Mouse (Mus musculus) ovary, adult 18-20 months (tissue): ENCODE data around the gene Bbs9.

Experiments used
- DNase-seq: peaks from one replicate; pipeline ENCODE4 v3.0.0; 2022; ENCODE audit warnings: low spot score, mixed read lengths

The Bbs9 gene

DNA sequence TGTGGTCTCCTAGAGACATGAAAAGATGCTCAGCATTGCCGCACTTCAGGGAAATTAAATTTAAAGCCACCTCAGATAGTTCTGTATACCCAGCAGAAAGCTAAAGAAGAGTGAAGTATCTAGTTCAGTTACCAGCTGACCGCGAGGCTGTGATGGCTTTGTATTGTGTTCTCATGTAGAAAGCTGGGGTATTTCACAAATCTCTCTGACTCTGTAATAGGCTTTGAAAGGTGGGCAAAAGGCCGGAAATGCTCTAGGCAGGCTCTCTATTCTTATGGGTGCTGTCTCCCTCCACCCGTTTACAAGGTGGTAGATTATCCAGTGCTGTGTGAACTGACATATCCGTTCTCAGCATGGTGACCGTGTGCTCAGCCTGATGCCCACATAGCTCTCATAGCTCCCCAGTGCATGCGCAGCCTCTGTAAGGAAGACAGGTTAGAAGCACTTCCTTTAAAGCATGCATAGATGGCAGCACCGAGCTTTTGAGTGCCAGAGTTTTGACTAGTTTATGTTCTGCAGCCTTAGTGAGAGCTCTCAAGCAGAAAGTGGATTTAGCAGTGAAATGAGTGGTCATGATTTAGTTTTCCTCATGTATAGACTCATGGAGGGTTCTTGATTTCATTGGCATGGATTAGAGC is 57.4 kb downstream of the Bbs9 start:
- no peak for DNase-seq

DNA sequence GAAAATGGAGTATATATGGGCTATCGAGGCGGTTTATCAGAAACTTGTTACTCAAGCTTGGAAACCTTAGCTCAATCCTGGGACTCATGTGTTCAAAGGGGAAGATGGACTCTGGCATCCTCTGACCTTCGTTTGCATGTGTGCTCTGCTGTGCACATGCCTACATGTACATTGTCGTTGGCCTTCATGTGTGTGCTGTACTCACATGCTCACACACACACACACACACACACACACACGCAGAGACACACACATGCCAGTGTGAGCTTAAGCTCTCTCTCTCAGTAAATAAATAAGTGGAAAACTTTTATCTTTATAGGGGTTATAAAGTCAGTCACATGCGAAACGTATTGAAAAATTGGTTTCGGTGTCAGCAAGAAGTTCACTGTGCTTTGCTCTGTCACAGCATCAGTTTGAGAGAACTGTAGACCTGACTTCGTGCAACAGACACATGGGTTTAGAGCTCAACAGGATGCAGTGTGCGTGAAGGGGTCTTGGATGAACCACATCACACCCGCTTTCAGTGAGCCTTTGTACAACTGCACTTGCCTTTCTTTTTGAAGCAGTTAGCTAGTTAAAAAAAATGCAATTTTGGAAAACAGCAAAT is 62.4 kb downstream of the Bbs9 start:
- DNase-seq = no peak

DNA sequence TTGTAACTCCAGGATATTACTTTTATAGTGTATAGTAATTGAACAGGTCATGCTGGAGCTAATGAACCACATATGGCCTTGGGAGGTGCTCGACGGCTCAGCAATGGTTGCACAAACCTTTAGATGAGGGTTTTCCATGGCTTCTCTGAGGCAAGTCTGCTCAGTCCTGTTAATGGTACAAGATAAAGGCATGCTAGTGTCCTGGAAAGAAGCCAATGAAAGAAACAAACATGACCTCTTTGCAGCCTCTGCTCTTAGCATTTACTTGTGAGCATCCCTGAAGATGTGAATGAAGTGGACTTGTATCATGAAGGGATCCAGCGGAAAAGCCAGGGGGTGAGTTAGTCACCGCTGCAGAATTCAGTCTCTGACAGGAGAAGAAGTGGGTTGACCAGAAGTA is 64.0 kb downstream of the Bbs9 start:
- no peak for DNase-seq

DNA sequence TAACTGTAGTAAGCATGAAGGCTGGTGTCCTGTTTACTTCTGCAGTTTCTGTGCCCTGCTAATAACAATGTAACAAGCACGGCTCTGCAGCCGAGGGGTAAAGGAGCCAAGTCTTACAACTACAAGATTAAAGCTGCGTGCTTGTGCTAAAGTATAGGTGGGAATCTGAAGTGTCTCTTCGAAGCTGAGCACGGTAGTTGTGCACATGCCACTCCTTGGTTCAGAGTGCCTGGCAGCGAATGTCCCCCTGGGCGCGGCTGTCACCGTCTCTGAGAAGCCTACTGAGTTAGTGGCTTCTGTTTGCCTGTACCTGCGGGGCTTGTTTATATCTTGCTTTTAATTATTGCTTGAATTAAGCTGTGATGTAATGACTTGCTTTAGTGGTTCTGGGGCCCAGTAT is 65.6 kb downstream of the Bbs9 start:
- DNase-seq = no peak

DNA sequence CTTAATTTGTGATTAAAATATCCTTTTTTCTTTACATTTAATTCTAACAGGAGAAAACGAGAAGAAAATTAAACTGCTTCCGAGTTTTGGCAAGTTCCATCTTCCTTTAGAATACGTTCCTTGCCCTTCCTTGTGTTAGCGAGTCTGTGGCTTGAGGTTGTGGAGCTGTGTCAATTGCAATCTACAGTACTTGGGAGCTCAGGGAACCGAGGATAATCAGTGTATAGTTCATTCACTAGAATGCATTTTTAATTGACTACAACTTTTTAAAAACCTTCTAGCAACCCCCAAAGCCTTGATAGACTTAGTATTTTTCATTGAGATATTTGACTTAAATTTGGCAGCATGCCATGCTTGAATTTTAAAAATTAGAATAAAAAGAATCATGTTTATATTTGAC is 68.0 kb downstream of the Bbs9 start:
- no peak for DNase-seq

DNA sequence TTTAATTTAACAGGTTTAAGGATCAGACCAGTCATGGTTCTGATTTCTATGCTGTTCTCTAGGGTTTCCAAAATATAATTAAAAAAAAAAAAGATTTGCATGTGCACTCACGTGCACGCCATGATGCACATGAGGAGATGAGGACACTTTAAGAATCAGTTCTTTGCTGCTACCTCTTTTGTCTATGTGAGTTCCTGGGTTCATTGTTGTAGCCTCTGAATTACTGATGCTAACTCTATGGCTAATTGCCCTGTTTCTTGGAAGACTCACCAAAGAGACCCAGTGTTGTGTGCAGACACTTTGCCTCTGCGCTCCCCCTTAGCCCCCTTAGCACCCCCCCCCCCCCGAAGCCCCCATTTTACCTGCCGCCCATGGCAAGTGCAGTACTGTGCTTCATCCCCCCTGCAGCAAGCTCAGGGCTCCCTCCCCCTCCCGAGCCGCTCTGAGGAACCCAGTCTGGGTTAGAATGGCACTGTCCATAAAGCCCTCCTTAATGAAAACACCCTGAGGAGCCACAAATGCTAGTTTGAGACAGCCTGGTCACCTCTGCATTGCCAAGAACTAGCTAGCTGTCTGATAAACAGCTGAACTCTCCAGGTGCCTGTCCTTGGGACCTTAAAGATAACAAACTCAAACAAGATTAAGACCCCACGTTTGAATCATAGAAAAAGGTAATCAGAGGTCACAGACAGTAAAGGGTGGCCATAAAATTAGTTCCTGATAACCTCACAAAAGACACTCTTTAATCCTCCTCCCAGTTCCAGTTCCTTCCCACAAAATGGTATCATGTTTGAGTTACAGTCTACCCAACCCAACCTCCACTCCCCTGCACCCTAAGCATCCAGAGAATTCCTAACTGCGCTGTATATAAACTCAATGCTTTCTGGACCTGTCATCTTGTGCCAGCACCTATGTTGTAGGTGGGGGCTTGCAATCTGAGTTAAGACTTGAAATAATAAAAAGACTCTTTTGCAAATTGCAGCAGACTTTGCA is 69.1 kb downstream of the Bbs9 start:
- no peak for DNase-seq

DNA sequence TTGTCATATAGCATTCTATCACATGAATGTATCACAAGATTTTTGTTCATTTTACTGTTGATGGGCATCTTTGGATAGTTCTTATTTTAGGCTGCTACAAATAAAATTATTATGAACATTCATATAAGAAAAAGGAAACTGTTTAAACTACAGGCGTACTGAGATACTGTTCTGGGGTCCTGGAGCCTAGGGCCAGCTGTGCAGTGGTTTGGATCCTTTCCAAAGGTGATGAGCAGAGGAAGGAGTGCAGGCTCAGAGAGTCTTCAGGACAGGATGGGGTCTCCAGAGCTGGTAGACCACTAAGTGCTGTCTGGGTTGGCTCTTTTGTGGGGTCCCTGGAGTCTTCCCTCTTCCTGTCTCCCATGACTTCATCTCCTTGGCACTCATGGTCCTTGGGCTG is 75.8 kb downstream of the Bbs9 start:
- DNase-seq = no peak

DNA sequence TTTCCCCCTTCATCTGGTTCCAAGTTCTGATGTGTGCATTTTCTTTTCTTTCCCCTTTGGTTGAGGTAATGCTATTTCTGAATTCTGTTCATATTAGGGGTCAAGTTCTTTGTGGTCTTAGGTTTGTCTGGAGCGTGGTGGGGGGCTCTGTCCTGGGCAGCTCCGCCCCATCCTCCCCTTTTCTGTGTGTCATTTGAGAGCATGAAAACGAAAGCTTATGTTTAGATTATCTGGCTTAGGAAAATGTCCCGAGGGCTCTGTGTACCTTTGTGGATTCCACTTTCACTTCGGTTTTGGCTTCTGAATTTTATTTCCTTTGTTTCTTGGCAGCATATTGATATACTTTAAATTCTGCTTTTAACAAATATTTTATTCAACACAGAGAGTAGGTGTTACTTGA is 80.6 kb downstream of the Bbs9 start:
- no peak for DNase-seq

DNA sequence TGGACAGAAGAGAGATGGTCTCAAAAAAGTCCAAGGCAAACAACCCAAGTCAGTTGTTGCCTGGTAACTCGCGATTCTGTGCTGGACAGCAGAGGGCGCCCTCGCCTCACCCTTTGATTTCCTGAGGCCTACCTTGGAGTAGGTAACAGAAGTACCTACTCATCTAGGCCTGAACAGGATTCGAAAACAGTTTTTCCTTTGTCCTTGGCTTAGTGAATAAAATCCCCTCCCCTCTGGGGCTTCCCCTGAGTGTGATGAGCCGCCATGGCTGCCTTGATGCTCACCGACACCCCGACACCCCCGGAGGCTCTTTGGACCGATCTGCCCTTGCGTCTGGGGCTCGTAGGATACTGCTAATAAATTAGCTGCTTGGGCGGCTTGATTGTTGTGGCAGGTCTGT is 82.0 kb downstream of the Bbs9 start:
- no peak for DNase-seq

DNA sequence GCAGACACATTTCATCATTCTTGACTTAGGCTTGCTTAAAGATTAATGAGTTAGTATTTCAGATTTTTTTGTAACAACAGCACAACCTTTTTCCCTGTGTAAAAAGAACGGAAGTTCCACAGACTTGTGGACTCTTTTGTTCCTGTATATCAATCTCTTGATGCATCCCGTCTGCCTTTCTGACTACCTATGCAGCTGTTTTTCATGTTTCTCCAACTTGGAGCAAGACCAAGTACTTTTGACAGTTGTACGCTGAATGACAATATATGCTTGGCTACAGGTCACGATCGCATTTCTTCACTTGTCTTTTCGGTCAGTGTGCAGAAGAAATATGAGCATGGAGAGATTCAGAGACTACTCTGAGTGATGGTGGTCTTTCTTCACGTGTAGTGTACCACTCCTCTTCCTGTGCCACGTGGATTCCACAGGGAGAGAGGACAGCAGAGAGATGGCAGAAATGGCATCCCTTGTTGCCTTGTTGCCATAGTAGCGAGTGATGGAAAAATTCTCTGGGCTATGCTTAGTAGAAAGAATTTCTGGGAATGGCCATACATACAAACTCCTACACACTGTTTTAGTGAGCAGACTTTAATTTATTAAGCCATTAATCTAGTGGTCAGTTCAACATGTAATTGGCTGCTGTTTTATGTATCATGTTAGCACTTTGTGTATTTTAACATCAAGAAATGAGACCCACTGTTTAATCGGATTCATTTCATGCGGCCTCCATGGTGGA is 88.3 kb downstream of the Bbs9 start:
- DNase-seq = no peak

DNA sequence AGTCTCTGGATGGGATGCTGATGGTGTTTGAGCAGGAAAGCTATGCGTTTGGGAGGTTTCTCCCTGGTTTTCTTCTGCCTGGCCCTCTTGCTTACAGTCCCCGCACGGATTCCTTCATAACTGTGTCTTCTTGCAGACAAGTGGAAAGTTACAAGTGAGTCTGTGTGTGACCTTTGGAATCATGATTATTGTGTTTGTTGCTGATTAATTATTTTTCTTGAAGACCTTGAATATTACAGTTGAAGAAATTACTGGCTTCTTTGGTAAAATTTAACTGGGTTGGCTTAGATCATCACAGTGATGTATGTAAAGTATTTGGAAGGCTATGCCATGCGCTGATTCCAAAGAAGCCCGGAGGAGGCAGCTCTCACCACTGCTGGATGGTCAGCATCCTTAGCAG is 92.2 kb downstream of the Bbs9 start:
- no peak for DNase-seq

DNA sequence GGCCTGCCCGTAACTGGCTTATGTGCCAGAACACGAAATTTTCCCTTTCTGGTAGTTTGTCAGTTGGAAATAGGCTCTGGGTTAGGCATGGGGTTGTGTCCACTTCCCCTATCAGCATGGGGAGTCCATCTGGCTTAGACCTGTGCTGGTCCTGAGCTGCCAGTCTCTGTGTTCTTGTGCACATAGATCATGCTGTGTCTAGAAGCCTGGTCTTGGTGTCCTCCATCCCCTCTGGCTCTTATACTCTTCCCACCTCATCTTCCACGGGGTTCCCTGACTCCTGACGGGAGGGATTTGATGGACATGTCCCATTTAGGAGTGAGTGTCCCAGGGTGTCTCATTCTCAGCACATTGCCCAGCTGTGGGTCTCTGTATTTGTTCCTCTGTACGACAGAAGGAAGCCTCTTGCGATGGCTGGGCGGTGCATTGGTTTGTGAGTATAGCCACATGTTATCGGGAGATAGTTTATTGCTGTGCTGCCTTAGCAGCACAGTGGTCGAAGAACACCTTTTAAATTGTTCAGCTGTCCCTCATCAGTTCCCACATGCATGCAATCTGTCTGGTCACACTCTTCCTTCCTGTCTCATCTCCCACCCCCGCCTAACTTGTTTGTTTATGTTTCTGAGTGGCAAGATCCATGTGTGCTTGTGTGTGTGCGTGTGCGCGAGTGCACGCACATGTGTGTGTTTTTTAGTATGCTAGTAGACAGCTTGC is 101.1 kb downstream of the Bbs9 start:
- DNase-seq = no peak

DNA sequence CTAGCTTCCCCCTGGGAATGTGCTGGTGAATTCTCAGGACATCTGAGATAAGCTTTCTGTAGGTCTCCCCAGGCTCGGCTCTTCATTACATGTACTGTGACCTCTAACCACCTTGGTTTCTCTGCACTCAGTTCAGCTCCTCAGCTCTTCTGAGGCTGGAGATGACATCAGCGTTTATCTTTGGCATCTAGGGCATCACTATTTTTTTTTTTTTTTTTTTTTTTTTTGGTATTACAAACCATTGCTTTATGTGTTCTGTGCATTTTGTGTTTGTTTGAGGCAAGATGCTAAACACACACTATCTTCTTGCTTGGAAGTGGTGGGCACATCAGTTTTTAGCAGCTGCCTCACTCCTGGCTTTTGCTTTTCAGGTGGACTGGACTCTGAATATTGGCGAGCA is 102.8 kb downstream of the Bbs9 start:
- DNase-seq = no peak

DNA sequence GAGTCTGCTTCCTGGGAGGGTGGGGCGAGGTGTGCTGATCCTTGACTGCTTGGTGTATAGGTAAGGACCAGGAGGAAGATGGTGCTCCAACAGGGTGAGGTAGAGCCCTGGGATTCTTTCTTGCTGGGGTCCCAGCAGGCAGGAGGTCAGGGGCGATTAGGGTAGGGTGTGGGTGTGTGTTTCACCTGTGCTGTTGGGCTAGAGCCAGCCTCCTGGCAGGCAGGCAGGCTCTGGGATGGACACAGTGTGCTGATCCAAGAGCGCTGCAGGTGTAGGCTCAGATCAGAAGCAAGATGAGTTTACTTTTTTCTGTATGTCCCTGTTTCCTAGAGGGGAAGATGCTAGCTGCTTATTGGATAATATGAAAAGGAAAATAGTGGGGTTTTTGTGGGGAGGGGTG is 108.7 kb downstream of the Bbs9 start:
- DNase-seq = no peak

DNA sequence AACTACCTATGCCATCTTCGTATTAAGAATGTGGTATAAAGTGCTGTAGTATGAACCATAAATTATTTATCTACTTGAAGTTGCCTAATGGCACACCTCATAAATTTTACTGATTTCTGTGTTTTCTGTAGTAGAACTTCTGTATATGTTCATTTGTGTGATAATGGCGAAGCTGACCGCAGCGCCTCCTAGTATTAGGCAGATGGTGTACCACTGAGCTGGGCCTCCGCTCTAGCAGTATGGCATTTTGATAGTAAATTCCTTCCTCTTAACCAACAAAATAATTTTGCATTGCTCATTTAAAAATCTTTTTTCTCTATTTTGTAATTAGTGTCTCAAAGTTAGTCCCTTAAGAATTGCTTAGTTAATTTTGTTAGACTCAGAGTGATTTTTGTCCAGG is 117.5 kb downstream of the Bbs9 start:
- no peak for DNase-seq

DNA sequence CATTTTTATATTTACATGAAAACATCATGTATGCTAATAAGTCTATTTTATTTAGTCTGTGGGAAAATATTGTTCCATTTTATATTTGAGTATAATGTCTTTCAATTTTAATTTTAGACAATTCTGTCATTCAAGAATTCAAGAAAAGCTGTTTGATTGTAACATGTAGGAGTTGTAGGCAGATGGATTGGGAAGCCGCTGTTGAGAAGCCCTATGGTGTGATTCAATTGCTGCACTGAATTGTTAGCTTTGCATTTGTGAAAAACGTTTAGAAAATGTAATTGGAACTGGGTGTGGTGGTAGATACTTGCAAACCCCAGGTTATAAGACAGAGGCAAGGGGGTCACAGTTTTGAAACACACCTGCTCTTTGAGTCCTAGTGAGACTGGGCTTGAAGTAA is 121.1 kb downstream of the Bbs9 start:
- DNase-seq = no peak

DNA sequence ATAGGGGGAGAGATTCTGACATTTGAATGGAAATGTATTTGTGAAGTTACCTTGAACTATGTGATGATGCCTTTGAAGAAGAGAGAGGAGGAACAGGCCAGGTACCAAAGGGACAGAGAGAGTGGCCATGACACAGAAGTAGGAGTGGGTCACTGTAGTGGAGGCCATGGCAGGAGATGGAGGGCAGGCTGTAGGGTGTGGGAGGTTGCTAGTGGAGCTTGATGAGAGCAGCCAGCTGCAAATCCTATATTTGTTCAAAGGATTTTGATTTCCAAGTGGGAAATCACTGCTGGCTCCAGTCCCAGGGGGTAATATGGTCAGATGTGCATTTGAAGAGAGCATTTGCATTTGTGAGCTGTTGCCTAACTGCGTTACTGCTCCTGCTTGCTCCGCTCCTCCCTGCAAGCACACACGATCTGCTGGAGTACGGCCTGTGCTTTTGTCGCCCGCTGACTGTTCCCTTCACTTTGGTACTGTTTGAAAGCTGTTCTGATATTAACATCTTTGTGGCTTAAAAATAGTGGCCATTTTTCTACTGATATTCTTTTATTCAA is 137.8 kb downstream of the Bbs9 start:
- DNase-seq = no peak

DNA sequence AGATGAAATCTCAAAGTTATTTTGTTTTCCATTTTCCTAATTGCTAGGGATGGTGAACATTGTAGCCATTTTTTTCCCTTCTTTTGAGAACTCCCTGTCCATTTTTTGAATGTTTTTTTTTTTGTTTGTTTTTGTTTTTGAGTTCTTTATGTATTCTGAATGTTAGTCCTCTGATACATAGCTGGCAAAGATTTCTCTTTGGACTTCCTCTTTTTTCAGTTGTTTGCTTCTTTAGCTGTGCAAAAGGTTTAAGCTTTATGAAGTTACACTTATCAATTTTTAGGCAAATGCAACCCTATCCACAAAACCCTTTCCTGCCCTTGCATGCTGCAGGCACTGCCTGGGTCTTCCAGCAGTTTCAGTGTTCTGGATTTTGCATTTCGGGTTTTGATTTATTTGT is 143.7 kb downstream of the Bbs9 start:
- no peak for DNase-seq

DNA sequence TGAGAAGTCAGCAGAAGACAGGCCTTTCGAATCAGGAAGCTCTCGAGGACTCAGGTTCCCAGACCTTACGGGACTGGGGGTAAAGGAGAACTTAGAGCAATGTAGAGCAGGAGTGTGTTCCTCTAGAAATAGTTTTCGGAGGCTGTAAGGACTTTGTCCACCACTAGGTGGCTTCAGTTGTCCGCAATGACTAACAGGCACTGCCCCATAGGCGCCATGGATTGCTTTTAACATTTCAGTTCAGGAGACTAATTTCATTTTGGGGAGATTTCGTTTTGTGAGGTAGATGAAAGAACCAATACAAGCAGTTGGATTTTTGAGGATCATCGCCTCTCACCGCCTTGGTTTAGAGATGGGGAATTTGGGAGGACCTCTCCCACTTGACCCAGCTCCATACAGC is 149.5 kb downstream of the Bbs9 start:
- DNase-seq = no peak

DNA sequence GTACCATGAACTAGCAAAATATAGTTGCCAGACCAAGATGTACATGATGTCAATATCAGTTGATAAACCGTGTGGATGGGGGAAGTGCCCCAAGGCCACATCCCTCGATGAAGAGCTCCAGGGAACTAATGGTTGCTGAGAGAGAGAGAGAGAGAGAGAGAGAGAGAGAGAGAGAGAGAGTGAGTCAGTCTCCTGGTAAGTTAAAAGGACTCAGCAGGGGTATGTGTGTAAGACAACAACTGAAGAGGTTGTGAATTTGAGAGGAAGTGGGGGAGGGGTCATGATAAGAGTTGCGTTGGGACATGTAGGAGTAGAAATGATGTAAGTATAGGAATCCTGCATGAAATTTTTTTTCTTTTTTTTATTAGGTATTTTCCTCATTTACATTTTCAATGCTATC is 150.5 kb downstream of the Bbs9 start:
- no peak for DNase-seq

DNA sequence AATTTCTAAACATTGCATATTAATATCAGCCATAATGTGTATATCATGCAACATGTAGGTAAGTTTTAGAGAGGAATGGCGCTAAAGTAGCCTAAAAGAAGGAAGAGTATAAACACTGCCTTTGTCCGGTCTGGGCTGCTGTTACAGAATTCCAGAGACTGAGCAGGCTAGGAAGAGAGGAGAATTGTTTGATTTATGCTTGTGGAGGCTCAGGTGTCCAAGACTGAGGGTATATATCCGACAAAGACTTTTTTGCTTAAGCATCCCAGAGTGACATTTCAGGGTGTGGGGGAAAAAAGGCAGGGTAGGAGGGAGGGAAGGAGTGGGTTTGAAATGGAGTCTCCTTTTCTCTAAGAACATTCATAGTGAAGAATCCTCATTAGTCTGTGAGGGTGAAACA is 152.4 kb downstream of the Bbs9 start:
- DNase-seq = no peak
